Mouse (Mus musculus) forebrain, embryonic 16.5 days (tissue): ENCODE results near the gene Cnrip1. TPM values are rescaled to one million over a fixed set of nuclear protein-coding genes. Genes with fewer than 3 reads are reported as not detected.
"Not testable (repeated sequence)": the region's sequence is repeated elsewhere in the genome, so short reads cannot be mapped to it uniquely, and the experiment has no call there.

Source experiments
- ATAC-seq: fragments of 200-750 bp; cut with Nextera tagmentation; 2 replicates; pipeline ENCODE4 v1.8.0; 2017; ENCODE audit warnings: mild to moderate bottlenecking, moderate library complexity
- H3K27ac ChIP-seq: fragments of 300-500 bp; sonication (generic); 2 replicates; pipeline ENCODE4 v1.5.1; 2014; ENCODE audit warnings: low read length, control low read depth
- H3K27me3 ChIP-seq: fragments of 300-500 bp; sonication (generic); replicated peaks from 2 replicates; pipeline ENCODE4 v1.6.1; 2014; ENCODE audit warnings: low read length; ENCODE audit not compliant: control insufficient read depth, insufficient read depth
- H3K36me3 ChIP-seq: fragments of 300-500 bp; sonication (generic); 2 replicates; pipeline ENCODE4 v1.6.1; 2014; ENCODE audit not compliant: control insufficient read depth, insufficient read depth
- H3K4me1 ChIP-seq: fragments of 300-500 bp; sonication (generic); replicated peaks from 2 replicates; pipeline ENCODE4 v1.6.1; 2014; ENCODE audit warnings: low read length; ENCODE audit not compliant: control insufficient read depth, insufficient read depth
- H3K4me2 ChIP-seq: fragments of 300-500 bp; sonication (generic); 2 replicates; pipeline ENCODE4 v1.6.1; 2014; ENCODE audit warnings: mild to moderate bottlenecking, low read length, control low read depth
- H3K4me3 ChIP-seq: fragments of 300-500 bp; sonication (generic); replicated peaks from 2 replicates; pipeline ENCODE4 v1.5.1; 2014; ENCODE audit warnings: mild to moderate bottlenecking, low read length, control low read depth
- H3K9ac ChIP-seq: fragments of 300-500 bp; sonication (generic); replicated peaks from 2 replicates; pipeline ENCODE4 v1.6.1; 2014; ENCODE audit warnings: low read depth, low read length, control low read depth
- H3K9me3 ChIP-seq: fragments of 300-500 bp; sonication (generic); 2 replicates; pipeline ENCODE4 v1.6.1; 2016; ENCODE audit warnings: low read length; ENCODE audit not compliant: control insufficient read depth
- WGBS: fragments of 180-500 bp; shearing (Covaris S2); extraction: QIAGEN DNeasy Blood & Tissue Kit; methylation state at CpG from one replicate; pipeline ENCODE4 v1.1.7; 2014; 5-methylcytosine and 5-hydroxymethylcytosine counted together
- polyA plus RNA-seq: library from polyadenylated mRNA; unstranded; fragments of >200 nt; fragmentation: Nextera tagmentation; extraction: Ambion mirVana; gene quantifications from 2 replicates; pipeline ENCODE4 v1.2.1, GENCODE M21; 2015

Cnrip1 gene
- polyA plus RNA-seq, 1 experiment from 2014 or later: 160 TPM

DNA sequence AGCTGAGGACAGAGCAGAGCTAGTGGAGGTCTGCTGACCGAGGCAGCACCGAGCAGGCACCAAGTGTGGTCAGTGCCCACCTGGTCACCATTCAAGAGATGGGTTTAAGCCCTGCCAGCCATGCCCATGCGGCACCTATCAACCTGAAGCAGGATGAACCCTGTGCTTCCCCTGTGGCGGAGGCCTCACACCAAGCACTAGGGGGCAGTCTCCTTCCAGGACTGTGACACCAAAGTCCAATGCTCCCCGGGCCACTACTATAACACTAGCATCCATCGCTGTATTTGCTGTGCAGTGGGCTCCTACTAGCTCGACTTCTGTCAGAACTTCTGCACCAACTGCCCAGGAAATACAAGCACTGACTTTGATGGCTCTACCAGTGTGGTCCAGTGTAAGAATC lies 32.1 kb upstream of the Cnrip1 start:
- Histone ChIP-seq H3K9me3 (peaks cover 7% of the 10 kb centered on the region; the same call in 1 of the 2 replicates), H3K27ac (no peak overlapping the region), H3K4me1 (no peaks in the 10 kb centered on the region), H3K4me3 (no peak overlapping the region), H3K36me3 (no peaks in the 10 kb centered on the region), H3K4me2 (no peak overlapping the region), H3K9ac (no peak overlapping the region), H3K27me3 (no peaks in the 10 kb centered on the region)
- WGBS: 91% methylated on average over 7 of the region's 7 CpGs
- no peak for ATAC-seq

DNA sequence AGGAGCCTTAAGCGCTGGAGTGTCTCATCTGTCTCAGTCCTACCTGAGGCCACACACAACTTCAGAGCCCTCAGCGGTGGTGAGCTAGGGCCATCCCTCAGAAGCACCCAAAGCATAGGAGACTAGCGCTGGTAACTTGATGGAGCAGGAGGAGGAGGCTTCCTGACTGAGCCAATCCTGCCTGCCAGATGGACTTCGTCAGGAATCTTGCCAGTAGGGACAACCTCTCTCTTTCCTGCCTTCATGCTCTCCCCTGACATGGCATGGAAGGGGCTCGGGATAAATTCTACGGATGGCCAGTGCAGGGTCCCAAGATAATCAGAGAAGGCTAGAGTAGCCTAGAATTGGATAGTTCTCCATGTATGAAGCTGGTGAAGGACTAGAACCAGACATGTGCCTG lies 28.2 kb upstream of the Cnrip1 start:
- no peaks in the 10 kb centered on the region for H3K27me3 ChIP-seq
- ATAC-seq: no peak
- no peaks in the 10 kb centered on the region for H3K4me1 ChIP-seq
- H3K36me3 ChIP-seq: no peaks in the 10 kb centered on the region
- H3K4me3 ChIP-seq: no peak overlapping the region
- H3K9me3 ChIP-seq: peaks cover 4% of the 10 kb centered on the region; the same call in 1 of the 2 replicates
- H3K4me2 ChIP-seq: no peak overlapping the region
- H3K9ac ChIP-seq: no peak overlapping the region
- WGBS: 90% methylated on average over 6 of the region's 6 CpGs
- no peak overlapping the region for H3K27ac ChIP-seq

DNA sequence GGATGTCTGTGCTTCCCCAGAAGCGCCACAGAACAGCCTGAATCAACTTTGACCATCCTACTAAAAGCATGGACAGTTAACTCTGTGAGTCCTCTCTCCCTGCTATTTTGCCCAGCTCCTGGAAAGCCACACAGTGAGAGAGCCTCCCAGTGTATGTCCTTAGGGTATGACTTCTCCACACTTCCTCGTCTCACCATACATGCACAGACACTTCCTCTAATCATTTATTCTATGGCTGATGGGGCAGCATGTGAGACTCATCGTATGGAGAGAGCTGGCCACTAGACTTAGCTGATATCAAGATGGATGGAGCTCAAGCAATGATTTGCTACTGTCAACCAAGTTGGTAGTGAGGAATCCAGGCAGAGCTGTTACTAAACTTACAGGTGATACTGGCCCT lies 27.4 kb upstream of the Cnrip1 start:
- H3K36me3 ChIP-seq: no peaks in the 10 kb centered on the region
- no peak overlapping the region for H3K27ac ChIP-seq
- H3K4me2 ChIP-seq: no peak overlapping the region
- H3K4me1 ChIP-seq: no peaks in the 10 kb centered on the region
- H3K4me3 ChIP-seq: no peak overlapping the region
- H3K27me3 ChIP-seq: no peaks in the 10 kb centered on the region
- no peak overlapping the region for H3K9ac ChIP-seq
- WGBS: 89% methylated on average over 3 of the region's 3 CpGs
- no peak for ATAC-seq
- peaks cover 2% of the 10 kb centered on the region; the same call in 1 of the 2 replicates for H3K9me3 ChIP-seq

DNA sequence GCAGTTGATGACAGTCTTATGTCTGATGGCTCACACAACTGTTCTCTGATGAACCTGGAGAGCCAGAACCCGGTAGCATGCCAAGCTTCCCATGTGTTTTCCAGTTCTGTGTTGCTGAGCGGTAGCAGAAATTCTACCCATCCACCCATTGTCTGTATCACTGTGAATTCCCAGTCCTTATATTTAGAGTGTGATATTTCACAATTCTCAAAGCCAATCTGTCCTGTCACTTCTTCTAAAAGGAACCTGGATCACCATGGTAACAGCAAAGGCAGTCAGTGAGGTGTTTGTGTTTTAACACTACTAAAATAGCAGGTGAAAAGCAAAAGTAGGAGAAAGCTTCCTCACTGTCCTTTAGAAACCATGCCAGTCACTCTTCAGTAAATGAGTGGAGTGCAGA lies 5.6 kb upstream of the Cnrip1 start:
- H3K4me2 ChIP-seq: no peak overlapping the region
- H3K27me3 ChIP-seq: no peaks in the 10 kb centered on the region
- H3K9me3 ChIP-seq: no peaks in the 10 kb centered on the region
- H3K36me3 ChIP-seq: no peaks in the 10 kb centered on the region
- H3K4me3 ChIP-seq: no peak overlapping the region
- H3K27ac ChIP-seq: no peak overlapping the region
- no peaks in the 10 kb centered on the region for H3K4me1 ChIP-seq
- H3K9ac ChIP-seq: no peak overlapping the region
- 86% methylated on average over 2 of the region's 2 CpGs for WGBS
- ATAC-seq: peak; percentile 64; the same call in 1 of the 2 replicates

DNA sequence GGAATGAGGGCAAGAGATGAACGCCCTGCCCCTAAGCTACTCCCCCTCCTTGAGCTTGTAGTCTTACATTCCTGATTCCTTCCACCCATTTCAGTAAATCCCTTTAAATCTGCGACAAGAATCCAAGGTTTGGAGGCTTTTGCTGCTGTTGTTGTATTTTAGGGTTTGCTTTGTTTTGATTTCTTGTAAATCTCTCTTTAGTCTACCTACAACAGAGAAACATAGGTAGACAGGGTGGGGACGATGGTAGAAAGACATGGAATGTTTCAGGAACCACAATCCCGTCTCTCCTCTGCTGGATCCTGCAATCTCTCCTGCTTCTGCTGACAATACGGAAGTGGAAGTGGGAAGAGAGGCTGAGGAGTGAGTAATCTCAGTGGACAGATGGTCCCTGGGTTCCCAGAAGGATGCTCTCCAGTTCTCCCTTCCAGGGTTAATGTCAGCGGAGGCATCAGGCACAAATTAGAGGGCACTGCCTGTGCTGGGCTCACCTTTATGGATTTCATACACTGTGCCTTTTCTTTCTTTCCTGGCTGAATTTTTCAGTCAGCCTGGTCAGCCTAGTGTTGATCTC lies 1.2 kb downstream of the Cnrip1 start:
- peak; percentile 3; the same call in 1 of the 2 replicates for ATAC-seq
- 14% methylated on average over 6 of the region's 6 CpGs for WGBS

DNA sequence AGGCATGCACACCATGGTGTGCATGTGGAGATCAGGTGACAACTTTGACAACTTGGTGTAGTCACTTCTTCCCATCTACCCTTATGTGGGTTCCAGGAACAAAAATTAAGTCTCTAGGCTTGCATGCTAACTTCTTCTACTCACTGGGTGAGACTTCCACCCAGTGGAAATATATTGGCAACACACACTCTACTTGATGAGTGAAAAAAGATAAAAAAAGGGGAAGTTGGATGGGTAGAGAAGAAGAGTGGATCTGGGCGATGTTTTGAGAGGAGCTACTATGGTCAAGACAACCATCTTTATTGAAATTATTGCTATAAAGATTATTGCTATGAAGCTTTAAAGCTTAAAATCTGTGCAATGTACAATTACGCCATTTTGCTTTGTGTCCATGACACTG lies 18.0 kb downstream of the Cnrip1 start:
- WGBS: 97% methylated on average over 2 of the region's 2 CpGs
- ATAC-seq, H3K27ac ChIP-seq: not testable (repeated sequence)

More for the DNA sequence above, 1.2 kb downstream of the Cnrip1 start:
- peak overlapping the region; percentile 79 for H3K4me2 ChIP-seq
- peak overlapping the region; percentile 85 for H3K27ac ChIP-seq
- peak overlapping the region; percentile 84 for H3K9ac ChIP-seq
- H3K4me3 ChIP-seq: peak overlapping the region; percentile 84
- peaks cover 13% of the 10 kb centered on the region for H3K4me1 ChIP-seq
- no peaks in the 10 kb centered on the region for H3K27me3 ChIP-seq
- peaks cover 2% of the 10 kb centered on the region; the same call in 1 of the 2 replicates for H3K36me3 ChIP-seq
- no peaks in the 10 kb centered on the region for H3K9me3 ChIP-seq

DNA sequence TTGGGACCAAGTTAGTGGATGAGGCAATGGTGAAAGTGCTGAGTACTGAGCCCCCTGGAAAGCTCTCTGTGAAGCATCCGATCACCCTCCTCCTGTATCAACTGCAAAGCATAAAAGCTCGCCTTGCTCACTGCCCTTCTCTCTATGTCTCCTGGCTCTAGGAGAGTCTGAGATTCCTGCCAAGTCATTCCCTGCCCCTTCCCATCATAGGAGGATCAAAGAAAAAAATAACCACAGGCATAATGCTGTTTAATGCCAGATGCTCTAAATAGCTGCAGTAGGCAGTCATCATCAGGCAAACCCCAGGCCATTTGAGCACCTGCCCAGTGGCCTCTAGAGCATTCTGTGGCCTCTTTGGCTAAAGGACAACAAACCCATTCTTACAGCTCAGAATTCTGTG lies 24.3 kb downstream of the Cnrip1 start:
- no peak for ATAC-seq
- H3K27me3 ChIP-seq: no peaks in the 10 kb centered on the region
- no peaks in the 10 kb centered on the region for H3K4me1 ChIP-seq
- no peak overlapping the region for H3K4me2 ChIP-seq
- H3K36me3 ChIP-seq: 0 out of 2 replicates have a peak, but pooled peaks cover 4% of the 10 kb centered on the region
- H3K9ac ChIP-seq: no peak overlapping the region
- WGBS: 98% methylated on average over 2 of the region's 2 CpGs
- H3K27ac ChIP-seq: no peak overlapping the region
- H3K9me3 ChIP-seq: no peaks in the 10 kb centered on the region
- H3K4me3 ChIP-seq: no peak overlapping the region

More for the DNA sequence above, 18.0 kb downstream of the Cnrip1 start:
- H3K9me3 ChIP-seq, H3K4me2 ChIP-seq, H3K4me1 ChIP-seq, H3K4me3 ChIP-seq, H3K27me3 ChIP-seq, H3K9ac ChIP-seq, H3K36me3 ChIP-seq: not testable (repeated sequence)

DNA sequence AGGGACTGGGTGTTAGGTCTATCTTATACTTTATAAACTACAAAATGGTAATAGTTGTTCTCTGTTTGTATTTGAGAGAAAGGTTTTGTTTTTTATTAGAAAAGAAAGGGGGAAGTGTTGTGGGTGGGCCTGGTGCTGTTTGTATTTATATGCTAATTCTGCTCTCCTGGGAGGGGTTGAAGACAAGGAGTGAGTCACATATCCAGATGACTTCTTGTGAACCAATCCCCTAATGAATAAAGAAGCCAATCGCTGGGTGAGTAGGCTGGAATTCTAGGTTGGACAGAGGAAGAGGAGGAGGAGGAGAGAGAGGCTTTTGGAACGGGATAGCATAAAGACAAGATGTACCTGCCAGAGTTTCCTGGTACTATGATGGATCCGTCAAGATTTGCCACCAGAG lies 30.7 kb downstream of the Cnrip1 start:
- no peak overlapping the region for H3K9ac ChIP-seq
- no peak overlapping the region for H3K27ac ChIP-seq
- no peak overlapping the region for H3K4me3 ChIP-seq
- no peaks in the 10 kb centered on the region for H3K27me3 ChIP-seq
- ATAC-seq: no peak
- H3K9me3 ChIP-seq: no peaks in the 10 kb centered on the region
- no peaks in the 10 kb centered on the region for H3K4me1 ChIP-seq
- no peak overlapping the region for H3K4me2 ChIP-seq
- H3K36me3 ChIP-seq: 0 out of 2 replicates have a peak, but pooled peaks cover 4% of the 10 kb centered on the region
- 46% methylated on average over 3 of the region's 3 CpGs for WGBS

DNA sequence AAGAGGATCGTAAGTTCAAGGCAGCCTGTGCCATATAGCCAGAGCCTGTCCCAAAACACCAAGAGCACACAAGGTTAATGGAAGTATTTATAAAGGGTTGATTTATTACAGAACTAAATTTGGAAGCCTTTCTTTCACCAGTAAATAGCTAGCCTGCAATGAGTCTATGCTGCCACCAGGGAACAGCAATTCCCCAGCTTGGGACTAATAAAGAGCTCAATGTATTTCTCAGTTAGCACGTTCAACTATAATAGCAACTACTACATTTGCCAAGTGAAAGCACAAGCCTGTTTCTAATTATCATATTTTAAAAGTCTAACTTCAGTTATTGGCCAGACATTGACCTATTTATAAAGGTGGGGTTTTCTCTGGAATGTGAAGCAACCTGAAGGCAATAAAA lies 31.6 kb downstream of the Cnrip1 start:
- 46% methylated on average over 2 of the region's 2 CpGs for WGBS
- Histone ChIP-seq H3K9me3 (no peaks in the 10 kb centered on the region), H3K4me2 (no peak overlapping the region), H3K27ac (no peak overlapping the region), H3K4me1 (no peaks in the 10 kb centered on the region), H3K36me3 (0 out of 2 replicates have a peak, but pooled peaks cover 4% of the 10 kb centered on the region), H3K9ac (no peak overlapping the region), H3K4me3 (no peak overlapping the region), H3K27me3 (no peaks in the 10 kb centered on the region)
- peak; percentile 84 for ATAC-seq

DNA sequence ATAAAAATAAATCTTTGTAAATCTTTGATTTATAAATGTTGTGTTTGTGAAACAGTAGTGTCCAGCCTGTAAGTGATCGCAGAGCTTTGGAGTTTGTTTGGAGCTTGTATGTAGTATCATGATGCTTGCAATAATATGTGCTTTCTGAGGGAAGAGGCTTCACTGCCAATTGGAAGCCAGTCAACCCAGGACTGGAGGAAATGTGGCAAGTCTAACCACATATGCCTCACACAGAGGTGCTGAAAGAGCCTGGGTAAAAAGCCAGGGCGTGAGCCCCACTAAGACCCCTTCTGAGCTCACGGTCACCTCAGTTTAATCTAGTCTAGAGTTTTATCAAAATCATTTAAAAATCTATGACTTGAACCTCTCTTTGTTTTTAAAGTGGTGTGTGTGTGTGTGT lies 32.1 kb downstream of the Cnrip1 start:
- WGBS: 84% methylated on average over 3 of the region's 3 CpGs
- Histone ChIP-seq H3K9ac (no peak overlapping the region), H3K27me3 (no peaks in the 10 kb centered on the region), H3K4me1 (no peaks in the 10 kb centered on the region), H3K4me3 (no peak overlapping the region), H3K36me3 (0 out of 2 replicates have a peak, but pooled peaks cover 4% of the 10 kb centered on the region), H3K4me2 (no peak overlapping the region), H3K27ac (no peak overlapping the region), H3K9me3 (no peaks in the 10 kb centered on the region)
- ATAC-seq: no peak
